Mouse (Mus musculus): ENCODE results near the gene Xpo6. TPM values are rescaled to one million over a fixed set of nuclear protein-coding genes. Genes with fewer than 3 reads are reported as not detected.

Xpo6 gene
- polyA plus RNA-seq, 1 experiment: 235 TPM

DNA sequence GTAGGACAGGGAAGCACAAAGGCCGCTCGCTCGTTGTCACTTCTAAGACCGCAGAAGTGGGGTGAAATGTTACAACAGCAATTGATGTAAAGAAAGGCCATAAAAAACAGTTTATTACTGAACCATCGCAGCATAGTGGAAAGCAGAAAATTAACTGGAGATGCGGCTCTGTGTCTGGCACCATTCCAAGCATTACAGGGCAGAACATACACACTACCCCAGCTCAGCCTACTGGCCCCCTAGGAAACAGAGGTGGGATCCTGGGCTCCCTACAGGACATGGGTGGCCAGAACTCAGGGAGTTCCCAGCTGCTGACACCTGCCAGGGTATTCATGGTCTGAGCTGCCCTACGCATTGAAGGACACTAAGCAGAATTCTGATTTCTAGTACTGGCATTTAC, 141.4 kb downstream of the Xpo6 start:
- TF ChIP-seq CTCF (IDR thresholded peaks at IDR 0.05; ENCODE audit: extremely low read depth, insufficient read depth, insufficient read length, insufficient replicate concordance): no peak
- no peak for TF ChIP-seq POLR2A (IDR thresholded peaks at IDR 0.05; ENCODE audit: low read depth, low read length)
- no peak overlapping the region for H3K4me3 ChIP-seq (ENCODE audit: extremely low read depth, insufficient read depth, insufficient read length)
- WGBS: 84% methylated on average over 7 of the region's 7 CpGs
- DNase-seq (ENCODE audit: low read depth in 1 of 2, low spot score in 2 of 2): no peak
- no peak overlapping the region for H3K27ac ChIP-seq (ENCODE audit: insufficient read depth, low read length)
- H3K36me3 ChIP-seq (ENCODE audit: control insufficient read depth, insufficient read depth, low read length): no peaks in the 10 kb centered on the region
- no peaks in the 10 kb centered on the region for H3K4me1 ChIP-seq (ENCODE audit: control insufficient read depth, insufficient read depth, insufficient read length)
- no peaks in the 10 kb centered on the region for H3K27me3 ChIP-seq (ENCODE audit: control insufficient read depth, insufficient read depth, low read length)

DNA sequence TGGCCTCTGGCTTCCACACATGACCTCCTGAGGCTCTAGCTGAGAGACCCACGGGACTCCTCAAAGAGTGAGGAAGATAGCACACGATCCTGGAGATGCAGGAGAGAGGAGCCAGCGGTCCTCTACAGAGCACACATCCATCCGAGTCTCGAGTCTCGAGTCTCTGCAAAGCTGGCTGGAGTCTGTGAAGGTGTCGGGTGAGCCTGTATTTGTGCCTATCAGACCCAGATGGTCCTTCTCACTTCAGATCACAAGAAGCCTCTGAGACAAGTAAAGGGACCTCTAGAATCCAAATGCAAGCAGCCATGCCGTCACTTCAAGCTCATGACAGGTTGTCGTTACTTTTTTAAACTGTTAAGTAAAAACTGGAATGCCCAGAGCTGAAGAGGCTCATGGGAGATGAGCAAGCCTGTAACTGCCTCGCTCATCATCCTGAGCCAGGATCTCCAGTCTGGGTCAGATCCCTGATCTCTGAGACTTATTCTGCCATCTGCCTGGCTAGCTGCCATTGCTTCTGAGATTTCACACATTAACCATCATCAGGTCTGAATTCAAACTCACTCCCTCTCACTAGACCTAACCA, 142.9 kb downstream of the Xpo6 start:
- no peak for TF ChIP-seq POLR2A (IDR thresholded peaks at IDR 0.05; ENCODE audit: low read depth, low read length)
- no peak for TF ChIP-seq CTCF (IDR thresholded peaks at IDR 0.05; ENCODE audit: extremely low read depth, insufficient read depth, insufficient read length, insufficient replicate concordance)
- H3K4me1 ChIP-seq (ENCODE audit: control insufficient read depth, insufficient read depth, insufficient read length): no peaks in the 10 kb centered on the region
- H3K4me3 ChIP-seq (ENCODE audit: extremely low read depth, insufficient read depth, insufficient read length): no peak overlapping the region
- 64% methylated on average over 10 of the region's 10 CpGs for WGBS
- no peaks in the 10 kb centered on the region for H3K36me3 ChIP-seq (ENCODE audit: control insufficient read depth, insufficient read depth, low read length)
- H3K27me3 ChIP-seq (ENCODE audit: control insufficient read depth, insufficient read depth, low read length): no peaks in the 10 kb centered on the region
- no peak overlapping the region for H3K27ac ChIP-seq (ENCODE audit: insufficient read depth, low read length)
- DNase-seq (ENCODE audit: low read depth in 1 of 2, low spot score in 2 of 2): no peak

DNA sequence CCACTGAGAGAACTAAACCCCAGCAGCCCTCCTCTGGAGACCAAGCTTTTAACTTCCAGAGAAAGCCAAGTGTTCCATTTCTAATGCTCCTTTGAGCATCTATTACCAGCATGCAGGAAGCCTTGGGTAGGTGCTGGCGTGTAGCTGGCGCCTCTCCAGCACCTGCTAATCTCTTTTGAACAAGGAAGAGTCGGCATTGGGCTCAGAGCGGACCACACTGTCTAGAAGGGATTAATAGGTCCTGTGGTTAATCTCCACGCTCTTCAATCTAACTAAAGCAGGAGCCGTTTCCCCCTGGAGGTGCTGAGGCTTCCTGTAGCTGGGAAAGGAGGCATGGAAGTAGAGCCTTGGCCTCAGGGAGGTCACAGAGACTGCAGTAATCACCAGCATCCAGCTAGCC, 145.7 kb downstream of the Xpo6 start:
- Histone ChIP-seq H3K36me3 (ENCODE audit: control insufficient read depth, insufficient read depth, low read length) (no peaks in the 10 kb centered on the region), H3K27me3 (ENCODE audit: control insufficient read depth, insufficient read depth, low read length) (no peaks in the 10 kb centered on the region), H3K4me3 (ENCODE audit: extremely low read depth, insufficient read depth, insufficient read length) (no peak overlapping the region), H3K27ac (ENCODE audit: insufficient read depth, low read length) (no peak overlapping the region), H3K4me1 (ENCODE audit: control insufficient read depth, insufficient read depth, insufficient read length) (no peaks in the 10 kb centered on the region)
- TF ChIP-seq POLR2A (IDR thresholded peaks at IDR 0.05; ENCODE audit: low read depth, low read length): no peak
- WGBS: 65% methylated on average over 6 of the region's 6 CpGs
- no peak for DNase-seq (ENCODE audit: low read depth in 1 of 2, low spot score in 2 of 2)

DNA sequence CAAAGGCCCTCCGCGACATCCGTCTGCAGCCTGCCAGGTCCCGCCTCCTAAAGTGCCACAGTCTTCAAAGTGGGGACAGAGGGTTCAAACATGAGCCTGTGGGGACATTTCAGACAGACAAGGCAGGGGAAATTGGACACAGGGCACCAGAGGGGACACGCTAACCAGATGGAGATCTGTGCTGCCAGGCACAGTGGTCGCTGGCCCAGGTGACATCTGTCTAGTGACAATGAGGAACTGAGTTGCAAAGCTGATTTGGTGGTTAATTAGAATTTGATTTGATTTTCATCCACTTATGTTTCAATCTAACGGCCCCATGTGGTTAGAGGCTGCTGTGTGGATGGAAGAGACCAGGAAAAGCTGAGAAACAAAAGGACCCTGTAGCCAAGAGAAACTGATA, 146.7 kb downstream of the Xpo6 start:
- Histone ChIP-seq H3K4me3 (ENCODE audit: extremely low read depth, insufficient read depth, insufficient read length) (no peak overlapping the region), H3K36me3 (ENCODE audit: control insufficient read depth, insufficient read depth, low read length) (no peaks in the 10 kb centered on the region), H3K4me1 (ENCODE audit: control insufficient read depth, insufficient read depth, insufficient read length) (no peaks in the 10 kb centered on the region), H3K27ac (ENCODE audit: insufficient read depth, low read length) (no peak overlapping the region), H3K27me3 (ENCODE audit: control insufficient read depth, insufficient read depth, low read length) (no peaks in the 10 kb centered on the region)
- no peak for TF ChIP-seq CTCF (IDR thresholded peaks at IDR 0.05; ENCODE audit: extremely low read depth, insufficient read depth, insufficient read length, insufficient replicate concordance)
- no peak for TF ChIP-seq POLR2A (IDR thresholded peaks at IDR 0.05; ENCODE audit: low read depth, low read length)
- DNase-seq (ENCODE audit: low read depth in 1 of 2, low spot score in 2 of 2): no peak
- 66% methylated on average over 7 of the region's 7 CpGs for WGBS

DNA sequence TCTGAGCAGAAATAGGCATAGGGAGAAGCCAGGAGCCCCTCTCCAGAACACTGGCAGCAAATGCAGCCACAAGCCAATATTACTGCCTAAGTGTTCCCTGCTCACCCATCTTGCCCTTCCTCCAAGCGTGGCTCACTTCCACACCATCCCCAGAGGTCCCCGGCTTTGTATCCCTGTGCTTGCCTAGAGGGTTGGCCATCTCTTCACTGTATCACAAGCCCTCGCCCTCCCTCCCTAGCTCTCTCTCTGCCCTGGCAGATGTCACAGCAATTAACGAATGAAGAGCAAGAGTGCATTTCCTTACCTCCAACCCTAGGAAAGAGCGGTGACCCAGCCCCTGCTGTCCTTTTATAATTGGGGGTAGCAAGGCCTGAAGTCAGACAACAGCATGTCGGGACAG, 148.4 kb downstream of the Xpo6 start:
- TF ChIP-seq CTCF (IDR thresholded peaks at IDR 0.05; ENCODE audit: extremely low read depth, insufficient read depth, insufficient read length, insufficient replicate concordance) (no peak), POLR2A (IDR thresholded peaks at IDR 0.05; ENCODE audit: low read depth, low read length) (no peak)
- Histone ChIP-seq H3K36me3 (ENCODE audit: control insufficient read depth, insufficient read depth, low read length) (no peaks in the 10 kb centered on the region), H3K27me3 (ENCODE audit: control insufficient read depth, insufficient read depth, low read length) (no peaks in the 10 kb centered on the region), H3K4me3 (ENCODE audit: extremely low read depth, insufficient read depth, insufficient read length) (no peak overlapping the region), H3K4me1 (ENCODE audit: control insufficient read depth, insufficient read depth, insufficient read length) (no peaks in the 10 kb centered on the region), H3K27ac (ENCODE audit: insufficient read depth, low read length) (no peak overlapping the region)
- 65% methylated on average over 6 of the region's 6 CpGs for WGBS
- DNase-seq (ENCODE audit: low read depth in 1 of 2, low spot score in 2 of 2): no peak

Other genes starting within 250 kb of the Xpo6 start
- gene Gsg1l, start 118.1 kb downstream of the Xpo6 start, polyA plus RNA-seq (2012; rRNA removed): 0.05 TPM in 2 replicates
- 73.4 and 99.1 TPM in 2 replicates for gene Sbk1, start 72.1 kb upstream of the Xpo6 start, polyA plus RNA-seq (2012; rRNA removed)
- 164 and 223 TPM in 2 replicates for gene Lat, start 169.1 kb upstream of the Xpo6 start, polyA plus RNA-seq (2012; rRNA removed)
- gene Spns1, start 176.9 kb upstream of the Xpo6 start, polyA plus RNA-seq (2012; rRNA removed): 115 and 208 TPM in 2 replicates
- 9.0 and 10.7 TPM in 2 replicates for gene Nfatc2ip, start 196.2 kb upstream of the Xpo6 start, polyA plus RNA-seq (2012; rRNA removed)
- 268 and 290 TPM in 2 replicates for gene Cd19, start 214.4 kb upstream of the Xpo6 start, polyA plus RNA-seq (2012; rRNA removed)
- gene Rabep2, start 228.3 kb upstream of the Xpo6 start, polyA plus RNA-seq (2012; rRNA removed): 60.3 and 73.9 TPM in 2 replicates

Measured in spleen, adult 2 months (tissue).